Mouse (Mus musculus) testis, postnatal 14 days (tissue): ENCODE measurements around the gene Ccdc58.
"Not testable (repeated sequence)": the region's sequence is repeated elsewhere in the genome, so short reads cannot be mapped to it uniquely, and the experiment has no call there.

Experiments
- DNase-seq: peaks from one replicate; pipeline ENCODE4 v3.0.0; 2021; ENCODE audit warnings: low spot score

Gene Ccdc58

DNA sequence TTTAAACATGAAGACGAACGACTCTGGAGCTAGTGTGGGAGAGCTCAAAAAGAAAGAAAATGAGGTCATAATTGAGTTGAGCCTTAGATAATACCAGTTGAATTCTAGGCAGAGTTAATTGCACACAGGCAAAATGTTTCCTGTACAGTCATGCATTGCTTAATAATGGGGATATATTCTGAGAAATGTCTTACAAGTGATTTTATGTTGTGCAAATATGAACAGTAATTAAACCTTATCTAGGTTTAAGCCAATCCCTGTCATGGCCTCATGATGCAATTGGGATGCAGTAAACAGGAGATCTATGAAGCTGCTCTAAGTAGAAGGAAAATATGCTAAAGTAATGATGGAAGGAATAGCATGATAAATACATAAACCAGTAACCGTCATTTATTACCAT lies 3.3 kb downstream of the Ccdc58 start:
- no peak for DNase-seq

DNA sequence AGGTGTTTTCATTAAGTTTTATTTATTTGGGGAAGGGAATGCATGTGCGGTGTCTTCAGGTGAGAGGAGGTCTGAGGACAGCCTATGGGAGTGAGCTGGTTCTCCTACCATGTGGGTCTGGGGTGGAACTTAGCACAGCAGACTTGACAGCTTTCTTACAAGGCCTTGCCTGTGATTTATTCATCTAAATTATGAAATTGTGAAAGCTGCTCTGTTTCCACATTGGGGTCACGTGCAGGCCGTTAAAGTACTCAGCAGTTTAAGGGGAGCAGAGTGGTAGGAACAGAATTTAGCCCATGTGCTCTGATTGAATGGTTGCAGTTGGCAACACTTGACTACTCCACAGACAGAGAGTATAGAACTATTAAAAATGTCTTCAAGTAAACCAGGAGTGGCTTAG lies 8.4 kb downstream of the Ccdc58 start:
- no peak for DNase-seq

DNA sequence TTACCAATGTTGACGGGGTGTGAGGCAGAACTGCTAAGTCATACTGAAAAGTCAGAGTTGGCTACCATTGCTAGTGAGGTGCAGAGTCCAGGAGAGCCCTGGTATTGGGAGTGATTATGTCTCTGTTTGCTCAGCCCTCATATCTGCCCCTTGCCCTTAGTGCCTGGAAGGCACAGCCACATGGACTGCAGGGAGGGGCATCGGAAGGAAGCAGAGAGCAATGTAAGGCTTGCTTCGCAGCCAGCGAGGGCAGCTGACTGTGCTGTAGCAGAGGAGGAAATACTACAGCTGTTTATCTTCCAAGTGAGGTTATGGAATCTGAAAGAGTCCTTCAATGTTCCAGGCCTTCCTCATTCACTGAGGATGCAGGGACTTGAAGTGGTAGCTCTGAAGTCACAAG lies 16.4 kb downstream of the Ccdc58 start:
- no peak for DNase-seq

DNA sequence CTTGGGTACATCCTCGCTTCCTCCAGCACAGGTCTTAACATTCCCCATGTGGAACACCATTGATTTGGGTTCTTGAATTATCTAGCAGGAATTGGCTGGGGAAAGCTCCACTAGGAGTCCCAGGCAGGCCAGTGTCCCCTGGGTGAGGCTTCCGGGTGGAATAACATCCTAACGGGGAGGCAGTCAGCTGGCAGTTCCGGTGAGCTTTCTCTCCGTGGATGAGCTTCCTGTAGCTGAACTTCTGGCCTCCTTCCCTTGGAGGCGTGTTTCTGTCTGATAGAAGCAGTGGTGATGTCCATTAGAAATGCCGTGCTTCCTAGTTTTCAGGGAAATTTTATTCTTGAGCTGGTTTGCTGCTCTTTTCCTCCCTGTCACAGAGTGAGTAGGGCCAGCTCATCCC lies 17.6 kb downstream of the Ccdc58 start:
- no peak for DNase-seq

DNA sequence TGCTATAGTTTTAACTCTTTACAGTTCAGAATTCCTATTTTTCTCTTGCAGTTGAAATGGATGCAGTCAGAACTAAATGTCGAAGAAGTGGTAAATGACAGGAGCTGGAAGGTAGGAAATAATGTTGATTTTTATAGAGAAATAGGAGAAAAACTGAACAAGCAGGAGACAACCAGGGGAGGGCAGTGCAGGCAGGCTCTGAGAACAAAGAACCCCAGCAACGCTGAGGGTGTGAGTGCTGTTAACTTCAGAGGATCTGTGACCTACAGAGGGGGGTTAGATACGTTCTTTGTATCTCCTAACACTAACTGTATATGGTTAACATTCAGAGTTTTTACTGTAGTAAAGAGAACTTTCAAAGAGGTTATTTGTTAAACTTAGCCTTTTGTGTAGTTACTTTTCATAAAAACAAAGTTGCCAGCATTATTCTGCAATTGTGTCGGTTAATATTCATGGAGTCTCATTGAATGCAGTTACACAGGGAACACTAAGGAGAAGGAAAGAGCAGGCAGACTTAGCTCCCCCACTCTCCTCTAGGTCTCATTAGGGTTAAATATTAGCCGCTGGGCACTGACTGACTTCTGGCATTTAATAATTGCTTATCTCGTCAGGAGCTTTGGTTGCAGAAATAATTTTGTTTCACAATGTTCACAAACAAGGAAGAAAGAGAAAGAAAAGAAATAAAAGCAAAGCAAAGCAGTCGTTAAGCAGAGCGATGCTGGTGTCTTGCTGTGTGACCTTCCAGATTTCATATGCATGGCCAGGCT lies 18.5 kb downstream of the Ccdc58 start:
- no peak for DNase-seq

DNA sequence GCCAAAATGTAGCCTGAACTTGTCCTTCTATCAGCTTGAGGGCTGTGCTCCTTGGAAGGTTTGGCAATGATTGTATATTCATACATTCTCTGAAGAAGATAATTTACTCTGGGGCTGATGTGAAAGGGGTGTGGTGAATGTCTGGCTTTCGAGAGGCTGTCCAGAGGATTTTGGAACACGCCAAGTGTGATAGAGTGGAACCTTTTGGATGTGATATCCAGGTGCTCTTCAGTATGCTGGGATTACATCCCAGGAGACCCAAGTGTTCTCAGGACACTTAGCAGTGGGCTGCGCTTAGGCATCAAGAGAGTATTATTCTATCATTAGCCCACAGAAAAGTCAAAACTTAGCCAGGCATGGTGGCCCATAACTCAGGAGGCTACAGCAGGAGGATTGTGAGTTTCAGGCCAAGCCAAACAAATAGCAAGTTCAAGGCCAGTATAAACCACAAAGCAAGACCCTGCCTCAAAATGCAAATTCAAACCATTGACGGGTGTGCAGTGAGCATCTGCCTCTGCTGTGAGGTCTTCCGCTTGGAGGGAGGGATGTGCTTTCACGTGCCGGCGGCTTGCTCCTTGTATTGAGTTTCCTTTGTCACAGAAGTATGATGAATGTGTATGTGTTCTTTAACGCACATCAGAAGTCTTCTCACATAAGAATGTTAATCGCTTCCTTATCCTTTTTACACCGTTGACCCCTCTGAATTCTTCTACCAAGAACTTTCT lies 19.5 kb downstream of the Ccdc58 start:
- no peak for DNase-seq

DNA sequence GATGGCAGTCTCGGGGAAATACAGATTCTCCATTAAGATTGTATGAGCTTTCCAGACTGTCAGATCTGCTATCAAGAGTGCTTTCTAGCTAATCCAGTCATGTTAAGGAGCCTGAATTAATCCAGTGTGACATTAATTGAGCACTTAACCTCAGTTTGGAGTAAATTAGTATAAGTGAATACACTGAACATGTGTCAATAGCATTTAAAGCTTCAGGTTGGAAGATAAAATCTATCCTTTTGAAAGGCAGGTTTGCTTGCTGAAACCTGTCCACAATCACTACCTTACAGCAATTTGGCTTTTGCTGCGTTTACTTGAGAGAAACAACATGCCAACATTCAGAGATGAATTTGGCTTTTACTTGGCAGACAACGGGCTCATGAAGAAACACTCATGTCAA lies 22.6 kb downstream of the Ccdc58 start:
- no peak for DNase-seq

DNA sequence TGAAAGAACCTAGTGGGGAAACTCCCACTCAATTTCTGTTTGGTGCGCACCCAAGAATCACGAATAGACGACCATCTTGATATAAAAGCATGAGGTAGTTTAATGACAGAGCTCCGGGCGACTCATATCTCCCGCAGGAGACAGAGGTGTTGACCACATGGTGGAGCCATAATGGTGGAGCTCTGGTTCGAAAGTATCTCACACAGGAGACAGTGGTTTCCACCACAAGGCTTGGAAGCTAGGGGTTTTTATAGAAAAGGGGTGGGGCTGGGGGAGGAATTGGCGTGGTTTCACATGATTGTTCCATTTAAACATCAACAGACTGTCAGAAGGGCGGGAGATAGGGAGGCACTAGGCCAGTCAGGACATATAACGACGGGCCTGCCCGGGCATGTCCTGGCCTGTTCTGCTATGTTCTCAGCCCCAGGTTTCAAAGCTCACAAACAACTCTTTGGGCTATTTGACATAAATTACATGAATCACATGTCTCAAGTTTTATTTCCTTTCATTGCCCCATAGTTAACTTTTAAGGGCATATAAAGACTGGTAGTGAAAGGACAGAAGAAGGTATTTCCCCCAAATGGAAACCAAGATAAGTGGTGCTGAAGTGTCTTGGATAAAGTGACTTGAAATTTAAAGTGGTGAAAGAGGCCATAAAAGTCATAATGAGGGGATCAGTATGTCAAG lies 26.5 kb downstream of the Ccdc58 start:
- DNase-seq, result not testable (repeated sequence)

DNA sequence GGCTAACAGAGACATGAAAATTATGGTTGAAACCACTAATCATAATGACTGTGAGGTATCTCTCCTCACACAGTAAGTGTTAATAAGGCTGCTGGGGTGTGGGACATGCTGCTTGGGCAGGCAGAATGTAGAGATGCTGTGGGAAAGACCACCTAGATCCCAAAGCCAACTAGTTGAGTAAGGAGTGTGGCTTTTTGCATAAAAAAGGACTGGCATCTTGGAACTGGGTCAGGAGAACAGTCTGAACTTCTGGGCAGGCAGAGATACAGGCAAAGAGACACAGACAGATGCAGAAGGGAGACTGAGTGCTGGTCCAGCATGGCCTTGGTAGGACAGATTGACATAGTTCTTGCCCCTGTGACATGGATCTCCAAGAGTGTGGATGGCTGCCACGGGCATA lies 30.0 kb downstream of the Ccdc58 start:
- DNase-seq, result no peak

DNA sequence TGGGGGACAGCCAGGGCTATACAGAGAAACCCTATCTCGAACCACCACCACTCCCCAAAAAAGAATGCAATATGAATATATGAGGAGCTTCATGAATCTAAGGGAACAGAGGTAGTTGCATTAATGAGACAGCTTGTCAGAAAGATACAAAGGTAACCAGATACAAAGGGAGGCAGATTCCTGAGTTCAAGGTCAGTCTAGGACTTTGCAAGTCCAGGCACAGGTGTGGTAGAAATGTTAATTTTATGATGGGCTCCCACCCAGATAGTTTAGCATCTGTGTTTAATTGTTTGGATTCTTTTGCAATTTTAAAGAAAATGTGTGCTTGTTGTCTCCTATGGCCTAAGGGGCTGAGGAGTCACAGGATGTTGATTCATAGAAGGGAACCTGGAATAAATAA lies 30.7 kb downstream of the Ccdc58 start:
- no peak for DNase-seq

DNA sequence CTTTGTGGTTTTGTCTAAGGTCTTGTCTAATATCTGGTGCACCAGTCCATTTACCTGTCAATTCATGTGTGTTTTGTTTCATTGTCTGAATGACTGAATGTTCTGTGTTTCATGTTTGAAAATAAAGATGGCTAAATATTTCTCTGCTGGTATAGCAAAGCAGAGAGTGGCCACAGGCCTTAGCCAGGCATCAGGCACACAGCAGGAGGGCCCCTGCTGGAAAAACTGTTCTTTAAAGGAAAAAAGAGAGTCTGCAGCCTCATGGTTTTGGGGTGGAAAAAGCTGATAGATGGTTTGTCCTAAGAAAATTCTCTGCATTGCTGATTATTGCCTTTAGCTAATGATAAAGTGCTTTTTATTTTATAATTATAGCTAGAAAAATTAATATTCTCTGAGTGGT lies 40.0 kb downstream of the Ccdc58 start:
- DNase-seq, result not testable (repeated sequence)

DNA sequence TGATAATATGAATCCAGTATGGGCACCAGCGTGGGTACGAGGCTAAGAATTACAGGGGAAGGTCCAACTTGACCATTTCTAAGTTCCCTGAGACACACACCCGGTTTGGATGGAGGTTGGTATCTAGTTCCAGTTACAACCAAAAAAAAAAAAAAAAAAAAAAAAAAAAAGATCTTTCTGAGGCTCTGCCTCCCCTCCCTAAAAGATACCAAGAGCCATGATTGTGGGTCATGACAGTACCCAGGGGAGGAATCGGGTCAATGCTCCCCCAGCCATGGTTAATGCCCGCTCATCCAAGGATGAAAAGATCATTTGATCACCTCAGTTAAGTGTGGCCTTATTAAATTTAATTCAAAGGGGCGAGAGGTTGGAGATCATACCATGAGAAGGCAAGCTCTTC lies 44.3 kb downstream of the Ccdc58 start:
- DNase-seq, result not testable (repeated sequence)

DNA sequence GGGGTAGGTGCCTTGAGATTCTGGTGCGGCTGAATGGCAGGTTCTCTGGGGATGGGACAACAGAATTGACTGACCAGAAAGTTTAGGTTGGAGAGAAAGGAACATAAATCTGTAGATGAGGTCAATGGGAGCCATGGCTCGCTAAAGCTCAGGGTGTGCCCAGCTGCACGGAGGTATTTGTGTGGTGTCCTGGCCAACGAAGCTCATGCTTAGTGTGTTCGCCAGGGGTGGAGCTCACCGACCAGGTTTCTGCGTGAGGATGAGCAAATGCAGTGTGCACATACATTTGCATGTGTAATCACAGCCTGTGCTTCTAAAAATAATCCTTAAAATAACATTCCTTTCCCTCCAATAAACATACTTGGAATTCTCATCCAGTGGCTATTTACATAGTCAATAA lies 56.6 kb downstream of the Ccdc58 start:
- no peak for DNase-seq

DNA sequence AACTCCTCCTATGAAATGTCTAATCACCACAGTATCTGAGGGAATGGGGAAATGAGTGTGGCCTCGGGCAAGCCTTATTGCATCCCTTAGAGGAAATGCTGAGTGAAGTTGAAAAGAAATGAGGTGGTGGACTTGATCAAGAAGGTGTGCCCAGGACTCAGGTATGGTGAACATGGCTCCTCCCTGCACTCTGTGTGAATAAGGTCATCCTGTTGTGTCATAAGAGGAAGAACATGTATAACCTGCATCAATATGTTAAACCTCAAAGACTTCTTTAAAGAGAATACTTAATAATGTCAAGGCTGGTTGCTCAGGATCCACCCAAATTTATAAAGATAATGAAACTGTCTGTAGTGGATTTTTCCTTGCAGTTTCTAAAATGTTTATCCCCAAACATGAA lies 59.7 kb downstream of the Ccdc58 start, which contains the start of gene Csta1:
Csta1 (minus strand) TSS at position 101 of the 400 bp plus-strand sequence.
- DNase-seq, result no peak

DNA sequence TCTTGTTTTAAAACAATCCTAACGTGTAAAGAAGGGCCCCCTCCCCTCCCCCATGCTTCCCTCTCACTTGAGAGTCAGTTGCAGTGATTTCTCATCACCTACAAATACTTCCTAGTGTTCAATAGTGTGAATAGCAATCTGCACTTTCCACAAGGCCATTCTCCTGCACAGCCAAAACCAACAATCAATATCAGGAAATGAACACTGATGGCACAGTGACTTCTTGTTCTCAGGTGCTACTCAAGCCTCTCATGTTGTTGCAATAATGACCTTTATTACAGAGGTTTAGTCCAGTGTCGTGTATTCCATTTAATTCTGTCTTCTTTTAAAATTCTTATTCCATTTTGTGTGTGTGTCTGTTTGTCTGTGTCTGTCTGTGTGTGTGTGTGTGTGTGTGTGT lies 66.7 kb downstream of the Ccdc58 start:
- DNase-seq, result no peak
